Comparison of ENCODE assay signal across 36 mouse cellular contexts in the genomic region with DNA sequence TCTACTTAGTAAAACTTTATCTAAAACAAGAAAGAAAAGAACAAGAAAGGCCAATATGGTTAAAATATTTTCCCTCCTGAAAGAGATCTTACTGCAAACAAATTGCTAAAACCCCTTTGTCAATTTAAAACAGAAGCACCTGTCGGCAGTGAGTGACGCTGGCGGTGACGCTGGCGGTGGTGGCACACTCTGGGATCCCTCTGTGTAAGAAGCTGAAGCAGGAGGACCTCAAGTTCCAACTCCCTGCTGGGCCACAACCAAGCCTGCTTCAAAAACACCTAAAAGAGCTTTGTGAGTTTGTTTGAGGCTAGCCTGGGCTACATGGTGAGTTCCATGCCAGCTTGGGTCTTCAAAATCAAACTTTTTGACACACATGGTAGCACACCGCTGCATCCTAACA. TPM values are rescaled to one million over a fixed set of nuclear protein-coding genes. Genes with fewer than 3 reads are reported as not detected.
"Had no signal": no experiment of that assay in that cellular context is flagged by ENCODE, and none has a peak within 500 bp of the region (broad histone marks: within the 10 kb centered on the region; RNA-seq: fewer than 3 reads in every experiment).

No protein-coding gene starts in this region.

- H3K9ac ChIP-seq: heart, embryonic 12.5 days; heart, embryonic 13.5 days; heart, embryonic 15.5 days; hindbrain, embryonic 12.5 days; hindbrain, embryonic 13.5 days; hindbrain, embryonic 14.5 days; hindbrain, embryonic 15.5 days; intestine, embryonic 15.5 days; kidney, embryonic 15.5 days had no signal

- H3K4me1 ChIP-seq: heart, embryonic 12.5 days; heart, embryonic 13.5 days; heart, embryonic 15.5 days; hindbrain, embryonic 10.5 days; hindbrain, embryonic 12.5 days; intestine, embryonic 15.5 days; kidney, embryonic 15.5 days had no signal

- H3K27ac ChIP-seq: heart, embryonic 13.5 days; heart, embryonic 15.5 days; hindbrain, embryonic 10.5 days; hindbrain, embryonic 12.5 days; hindbrain, embryonic 13.5 days; hindbrain, embryonic 14.5 days; hindbrain, embryonic 15.5 days; hindbrain, postnatal 0 days; intestine, embryonic 15.5 days; kidney, embryonic 15.5 days; kidney, postnatal 0 days; layer of hippocampus, adult 2 months; left cerebral cortex, adult 2 months had no signal

- DNase-seq: heart, postnatal 10 days; heart, postnatal 14 days; heart, postnatal 36 days; heart, postnatal 4 days; kidney, adult 11 months; kidney, adult 18-20 months; kidney, adult 2 months; kidney, adult 8-10 months; kidney, postnatal 14 days; kidney, postnatal 25 days; kidney, postnatal 36 days; kidney, postnatal 4 days; layer of hippocampus, adult 9-11 months; layer of hippocampus, postnatal 36 days had no signal

- H3K36me3 ChIP-seq: heart, embryonic 13.5 days; hindbrain, embryonic 10.5 days; hindbrain, embryonic 12.5 days; hindbrain, embryonic 13.5 days; hindbrain, embryonic 15.5 days; intestine, embryonic 15.5 days; kidney, embryonic 15.5 days had no signal

- H3K9me3 ChIP-seq: heart, embryonic 12.5 days; heart, embryonic 13.5 days; heart, embryonic 15.5 days; hindbrain, embryonic 10.5 days; hindbrain, embryonic 12.5 days; hindbrain, embryonic 13.5 days; hindbrain, embryonic 15.5 days; intestine, embryonic 15.5 days; kidney, embryonic 15.5 days had no signal

- ATAC-seq: hindbrain, embryonic 16.5 days; hindbrain, postnatal 0 days; inflammation-experienced regulatory T-cells, adult 6 months; intestine, embryonic 15.5 days; intestine, embryonic 16.5 days; intestine, postnatal 0 days had no signal

- H3K4me2 ChIP-seq: heart, embryonic 12.5 days; heart, embryonic 13.5 days; heart, embryonic 15.5 days; hindbrain, embryonic 12.5 days; hindbrain, embryonic 13.5 days; hindbrain, embryonic 14.5 days; hindbrain, embryonic 15.5 days; intestine, embryonic 15.5 days; kidney, embryonic 15.5 days had no signal

- H3K4me3 ChIP-seq: heart, embryonic 12.5 days; heart, embryonic 13.5 days; heart, embryonic 15.5 days; hindbrain, embryonic 10.5 days; hindbrain, embryonic 12.5 days; hindbrain, embryonic 13.5 days; hindbrain, embryonic 15.5 days; intestine, embryonic 15.5 days; kidney, embryonic 15.5 days; layer of hippocampus, adult 2 months; left cerebral cortex, adult 2 months had no signal

- H3K27me3 ChIP-seq: heart, embryonic 12.5 days; heart, embryonic 15.5 days; hindbrain, embryonic 12.5 days; hindbrain, embryonic 13.5 days; hindbrain, embryonic 15.5 days; intestine, embryonic 15.5 days; kidney, embryonic 15.5 days had no signal

RNA-seq across cellular contexts. Expression of a gene that starts 9.9 kb away (rescaled TPM):
- total RNA-seq: hematopoietic stem cell, adult 5-6 weeks had no signal
- polyA plus RNA-seq: hindbrain, embryonic 10.5 days; inflammation-experienced regulatory T-cells, adult 6 months; large intestine, adult 2 months had no signal

RNA-seq across cellular contexts. Expression of a gene that starts 48.5 kb away (rescaled TPM):
- total RNA-seq: hematopoietic stem cell, adult 5-6 weeks; hindbrain, postnatal 0 days had no signal
- polyA plus RNA-seq: heart, embryonic 13.5 days; heart, embryonic 14.5 days; heart, embryonic 15.5 days; hindbrain, embryonic 10.5 days; hindbrain, embryonic 16.5 days; intestine, embryonic 14.5 days had no signal
